Mouse (Mus musculus): Measurements from ENCODE around the gene Birc5.
"Not testable (repeated sequence)": the region's sequence is repeated elsewhere in the genome, so short reads cannot be mapped to it uniquely, and the experiment has no call there.

Gene Birc5

GRCm38 (mm10) chr11:117848985-117849671, at the start of gene Birc5:
TSS of gene Birc5 (plus strand) at chr11:117849251.
- DNase-seq (ENCODE audit: extremely low read depth, insufficient read length, low spot score), result peak; percentile 99

GRCm38 (mm10) chr11:117800038-117800437, 49.0 kb upstream of the Birc5 start:
- no peak for DNase-seq (ENCODE audit: extremely low read depth, insufficient read length, low spot score)

GRCm38 (mm10) chr11:117801650-117802049, 47.4 kb upstream of the Birc5 start:
- DNase-seq (ENCODE audit: extremely low read depth, insufficient read length, low spot score), result no peak

- no peak for DNase-seq (ENCODE audit: extremely low read depth, insufficient read length, low spot score)
These were observed 45.8 kb upstream of the Birc5 start for GRCm38 (mm10) chr11:117803166-117803688.

GRCm38 (mm10) chr11:117806781-117807180, 42.3 kb upstream of the Birc5 start:
- DNase-seq (ENCODE audit: extremely low read depth, insufficient read length, low spot score), result no peak

- peak; percentile 88 for DNase-seq (ENCODE audit: extremely low read depth, insufficient read length, low spot score)
These were observed 39.4 kb upstream of the Birc5 start, which contains the start of the genes Gm20708 and Syngr2 for GRCm38 (mm10) chr11:117809407-117810311. TSS of gene Gm20708 (plus strand) at chr11:117809668. TSS of gene Syngr2 (plus strand) at chr11:117809668.

- peak; percentile 93 for DNase-seq (ENCODE audit: extremely low read depth, insufficient read length, low spot score)
These were observed 38.5 kb upstream of the Birc5 start for GRCm38 (mm10) chr11:117810401-117811046.

- DNase-seq (ENCODE audit: extremely low read depth, insufficient read length, low spot score), result no peak
These were observed 35.2 kb upstream of the Birc5 start for GRCm38 (mm10) chr11:117813867-117814266.

GRCm38 (mm10) chr11:117814704-117815366, 34.2 kb upstream of the Birc5 start:
- DNase-seq (ENCODE audit: extremely low read depth, insufficient read length, low spot score), result no peak

GRCm38 (mm10) chr11:117815850-117816249, 33.2 kb upstream of the Birc5 start:
- DNase-seq (ENCODE audit: extremely low read depth, insufficient read length, low spot score), result not testable (repeated sequence)

- DNase-seq (ENCODE audit: extremely low read depth, insufficient read length, low spot score), result no peak
These were observed 32.6 kb upstream of the Birc5 start for GRCm38 (mm10) chr11:117816389-117816996.

- no peak for DNase-seq (ENCODE audit: extremely low read depth, insufficient read length, low spot score)
These were observed 30.0 kb upstream of the Birc5 start for GRCm38 (mm10) chr11:117819095-117819494.

GRCm38 (mm10) chr11:117820173-117820572, 28.9 kb upstream of the Birc5 start:
- DNase-seq (ENCODE audit: extremely low read depth, insufficient read length, low spot score), result no peak

GRCm38 (mm10) chr11:117821868-117822267, 27.2 kb upstream of the Birc5 start:
- no peak for DNase-seq (ENCODE audit: extremely low read depth, insufficient read length, low spot score)

- peak; percentile 79 for DNase-seq (ENCODE audit: extremely low read depth, insufficient read length, low spot score)
These were observed 26.3 kb upstream of the Birc5 start for GRCm38 (mm10) chr11:117822728-117823241.

GRCm38 (mm10) chr11:117823411-117823810, 25.6 kb upstream of the Birc5 start:
- DNase-seq (ENCODE audit: extremely low read depth, insufficient read length, low spot score), result no peak

- DNase-seq (ENCODE audit: extremely low read depth, insufficient read length, low spot score), result peak; percentile 87
These were observed 24.7 kb upstream of the Birc5 start for GRCm38 (mm10) chr11:117824060-117824969.

- peak; percentile 86 for DNase-seq (ENCODE audit: extremely low read depth, insufficient read length, low spot score)
These were observed 23.5 kb upstream of the Birc5 start, which contains the start of the genes Afmid and Tk1 for GRCm38 (mm10) chr11:117825333-117826101. TSS of gene Afmid (plus strand) at chr11:117825924. TSS of gene Tk1 (minus strand) at chr11:117826092.
